ENCODE assay signal across 26 mouse cellular contexts in genomic region chr10:43462821-43463220, GRCm38 (mm10). TPM values are rescaled to one million over a fixed set of nuclear protein-coding genes. Genes with fewer than 3 reads are reported as not detected.
DNase-seq lines count a peak whose midpoint lies in the region; ATAC-seq and TF ChIP-seq lines count a peak whose summit lies in the region.
"Had no signal": no experiment of that assay in that cellular context is flagged by ENCODE, and none has a peak within 500 bp of the region (broad histone marks: within the 10 kb centered on the region; RNA-seq: fewer than 3 reads in every experiment).

No protein-coding gene starts in this region.

- no peaks in the 10 kb centered on the region for H3K36me3 ChIP-seq in liver, embryonic 12.5 days
- H3K36me3 ChIP-seq in liver, postnatal 0 days (replicated peaks; ENCODE audit: insufficient read depth, low read length) = no peaks in the 10 kb centered on the region
- H3K36me3 ChIP-seq in intestine, postnatal 0 days (ENCODE audit: control insufficient read depth, insufficient read depth) = no peaks in the 10 kb centered on the region
- no peaks in the 10 kb centered on the region for H3K36me3 ChIP-seq in stomach, postnatal 0 days (ENCODE audit: control insufficient read depth, insufficient read depth, low read length)
- H3K36me3 ChIP-seq in midbrain, embryonic 11.5 days (ENCODE audit: control insufficient read depth, insufficient read depth, low read length) = no peaks in the 10 kb centered on the region
- H3K36me3 ChIP-seq: heart, embryonic 10.5 days; heart, embryonic 15.5 days; midbrain, embryonic 13.5 days; neural tube, embryonic 13.5 days; stomach, embryonic 15.5 days had no signal

- TF ChIP-seq EP300 in liver, postnatal 0 days (IDR thresholded peaks at IDR 0.05; ENCODE audit: low read depth) = no peak
- no peak for TF ChIP-seq EP300 in stomach, postnatal 0 days (optimal IDR thresholded peaks at IDR 0.05)

- 63% methylated on average over 5 of the region's 5 CpGs for WGBS in liver, embryonic 12.5 days (ENCODE audit: insufficient replicate concordance)
- 65% methylated on average over 5 of the region's 5 CpGs for whole genome bisulfite sequencing in liver, postnatal 0 days (ENCODE audit: insufficient replicate concordance)
- WGBS in intestine, postnatal 0 days = 48% methylated on average over 5 of the region's 5 CpGs
- 61% methylated on average over 5 of the region's 5 CpGs for whole genome bisulfite sequencing in stomach, postnatal 0 days
- 89% methylated on average over 5 of the region's 5 CpGs for WGBS in midbrain, embryonic 11.5 days

- no peak overlapping the region for H3K4me2 ChIP-seq in liver, embryonic 12.5 days
- H3K4me2 ChIP-seq in liver, postnatal 0 days (ENCODE audit: low read depth, low read length) = no peak overlapping the region
- H3K4me2 ChIP-seq in intestine, postnatal 0 days (replicated peaks; ENCODE audit: low read depth) = no peak overlapping the region; the same call in 1 of the 2 replicates
- no peak overlapping the region for H3K4me2 ChIP-seq in stomach, postnatal 0 days (replicated peaks; ENCODE audit: low read depth)
- no peak overlapping the region for H3K4me2 ChIP-seq in midbrain, embryonic 11.5 days
- H3K4me2 ChIP-seq: forebrain, embryonic 13.5 days; heart, embryonic 15.5 days; midbrain, embryonic 13.5 days; neural tube, embryonic 13.5 days; stomach, embryonic 15.5 days had no signal

- H3K4me3 ChIP-seq in liver, embryonic 12.5 days = no peak overlapping the region
- H3K4me3 ChIP-seq in liver, postnatal 0 days (ENCODE audit: low read depth, low read length) = no peak overlapping the region
- H3K4me3 ChIP-seq in intestine, postnatal 0 days (ENCODE audit: low read depth, low read length) = no peak overlapping the region
- H3K4me3 ChIP-seq in stomach, postnatal 0 days (ENCODE audit: low read depth, low read length) = no peak overlapping the region
- H3K4me3 ChIP-seq in midbrain, embryonic 11.5 days (ENCODE audit: low read depth, low read length) = no peak overlapping the region
- H3K4me3 ChIP-seq: forebrain, embryonic 13.5 days; heart, embryonic 10.5 days; heart, embryonic 15.5 days; midbrain, embryonic 13.5 days; neural tube, embryonic 13.5 days; stomach, embryonic 15.5 days had no signal

- 0 out of 2 replicates have a peak overlapping the region, but pooled peaks have one; percentile 36 for H3K27ac ChIP-seq in liver, embryonic 12.5 days
- no peak overlapping the region for H3K27ac ChIP-seq in liver, postnatal 0 days (ENCODE audit: low read depth)
- H3K27ac ChIP-seq in intestine, postnatal 0 days (ENCODE audit: low read depth, low read length) = peak overlapping the region; percentile 50; the same call in 1 of the 2 replicates
- 0 out of 2 replicates have a peak overlapping the region, but pooled peaks have one; percentile 8 for H3K27ac ChIP-seq in stomach, postnatal 0 days (replicated peaks)
- H3K27ac ChIP-seq in midbrain, embryonic 11.5 days (ENCODE audit: low read depth, low read length) = no peak overlapping the region
- H3K27ac ChIP-seq: forebrain, embryonic 13.5 days; heart, embryonic 10.5 days; heart, embryonic 15.5 days; midbrain, embryonic 13.5 days; neural tube, embryonic 13.5 days; stomach, embryonic 15.5 days had no signal

- no peaks in the 10 kb centered on the region for H3K27me3 ChIP-seq in liver, embryonic 12.5 days (replicated peaks)
- no peaks in the 10 kb centered on the region for H3K27me3 ChIP-seq in liver, postnatal 0 days (ENCODE audit: insufficient read depth, low read length)
- H3K27me3 ChIP-seq in intestine, postnatal 0 days (replicated peaks; ENCODE audit: control insufficient read depth, insufficient read depth, low read length) = no peaks in the 10 kb centered on the region
- H3K27me3 ChIP-seq in stomach, postnatal 0 days (ENCODE audit: control insufficient read depth, insufficient read depth, low read length) = no peaks in the 10 kb centered on the region
- no peaks in the 10 kb centered on the region for H3K27me3 ChIP-seq in midbrain, embryonic 11.5 days (ENCODE audit: control insufficient read depth, insufficient read depth, low read length)
- H3K27me3 ChIP-seq: forebrain, embryonic 13.5 days; heart, embryonic 15.5 days; midbrain, embryonic 13.5 days; neural tube, embryonic 13.5 days; Patski; stomach, embryonic 15.5 days had no signal

- no peak for TF ChIP-seq CTCF in liver, postnatal 0 days (IDR thresholded peaks at IDR 0.05; ENCODE audit: low read depth)
- peak; percentile 5; the same call in 1 of the 2 replicates for TF ChIP-seq CTCF in intestine, postnatal 0 days (IDR thresholded peaks at IDR 0.05; ENCODE audit: low read depth)
- no peak for TF ChIP-seq CTCF in stomach, postnatal 0 days (IDR thresholded peaks at IDR 0.05; ENCODE audit: low read depth)

- H3K9me3 ChIP-seq in liver, embryonic 12.5 days (replicated peaks) = peaks cover under 1% of the 10 kb centered on the region; the same call in 1 of the 2 replicates
- no peaks in the 10 kb centered on the region for H3K9me3 ChIP-seq in liver, postnatal 0 days (ENCODE audit: low read length)
- no peaks in the 10 kb centered on the region for H3K9me3 ChIP-seq in intestine, postnatal 0 days (ENCODE audit: control insufficient read depth)
- no peaks in the 10 kb centered on the region for H3K9me3 ChIP-seq in stomach, postnatal 0 days (ENCODE audit: control insufficient read depth, low read length)
- H3K9me3 ChIP-seq in midbrain, embryonic 11.5 days (ENCODE audit: control insufficient read depth, low read length) = no peaks in the 10 kb centered on the region
- H3K9me3 ChIP-seq: forebrain, embryonic 13.5 days; heart, embryonic 10.5 days; heart, embryonic 15.5 days; midbrain, embryonic 13.5 days; neural tube, embryonic 13.5 days; stomach, embryonic 15.5 days had no signal

- intact Hi-C loops in left cerebral cortex, postnatal 36 days (cut with DNase I) = loop anchor here (10.0 kb wide), 1 partner anchor 508 kb away; no protein-coding TSS in a partner anchor

- no peak for DNase-seq in liver, postnatal 0 days
- peak; percentile 23 for DNase-seq in ES-CJ7 (ENCODE audit: low read depth, low spot score)
- peak; percentile 42 for DNase-seq in stomach, postnatal 0 days (ENCODE audit: low spot score)
- no peak for DNase-seq in midbrain, embryonic 11.5 days (ENCODE audit: low spot score, missing footprints)
- no peak for DNase-seq in left cerebral cortex, postnatal 36 days (ENCODE audit: low spot score in 2 of 2)
- DNase-seq: adrenal gland, postnatal 10 days; B cell, adult 2 months; cerebellum, adult 8-10 months; cerebellum, postnatal 36 days; gastrocnemius, postnatal 14 days; left cerebral cortex, postnatal 4 days; lung, adult 2 months; lung, postnatal 14 days; right cerebral cortex, postnatal 4 days; thymus, adult 18-20 months; thymus, postnatal 25 days had no signal

- H3K4me1 ChIP-seq in liver, embryonic 12.5 days = peaks cover 5% of the 10 kb centered on the region
- peaks cover 4% of the 10 kb centered on the region; the same call in 1 of the 2 replicates for H3K4me1 ChIP-seq in liver, postnatal 0 days (ENCODE audit: insufficient read depth)
- H3K4me1 ChIP-seq in intestine, postnatal 0 days (replicated peaks; ENCODE audit: control insufficient read depth, insufficient read depth, low read length) = 0 out of 2 replicates have a peak, but pooled peaks cover 4% of the 10 kb centered on the region
- no peaks in the 10 kb centered on the region for H3K4me1 ChIP-seq in stomach, postnatal 0 days (replicated peaks; ENCODE audit: control insufficient read depth, insufficient read depth)
- H3K4me1 ChIP-seq in midbrain, embryonic 11.5 days (ENCODE audit: control insufficient read depth, insufficient read depth, low read length) = no peaks in the 10 kb centered on the region
- H3K4me1 ChIP-seq: forebrain, embryonic 13.5 days; heart, embryonic 15.5 days; midbrain, embryonic 13.5 days; neural tube, embryonic 13.5 days; stomach, embryonic 15.5 days had no signal

- no peak overlapping the region for H3K9ac ChIP-seq in liver, embryonic 12.5 days
- no peak overlapping the region for H3K9ac ChIP-seq in liver, postnatal 0 days (replicated peaks)
- no peak overlapping the region for H3K9ac ChIP-seq in intestine, postnatal 0 days (ENCODE audit: low read depth, low read length)
- H3K9ac ChIP-seq in stomach, postnatal 0 days (ENCODE audit: low read length) = no peak overlapping the region
- H3K9ac ChIP-seq in midbrain, embryonic 11.5 days (ENCODE audit: low read length) = no peak overlapping the region
- H3K9ac ChIP-seq: forebrain, embryonic 13.5 days; heart, embryonic 15.5 days; midbrain, embryonic 13.5 days; neural tube, embryonic 13.5 days; stomach, embryonic 15.5 days had no signal

- no peak for ATAC-seq in liver, embryonic 12.5 days
- ATAC-seq in liver, postnatal 0 days = no peak
- peak; percentile 86 for ATAC-seq in intestine, postnatal 0 days
- peak; percentile 91 for ATAC-seq in stomach, postnatal 0 days (ENCODE audit: low FRiP score, low TSS enrichment)
- ATAC-seq in midbrain, embryonic 11.5 days (ENCODE audit: low FRiP score) = no peak
- ATAC-seq: forebrain, embryonic 13.5 days; hindbrain, embryonic 16.5 days; midbrain, embryonic 13.5 days; Patski had no signal

RNA-seq across cellular contexts. Expression of gene Bend3, which starts 15.8 kb away (rescaled TPM):
- 3.0 and 4.2 TPM in 2 replicates for polyA plus RNA-seq in liver, embryonic 12.5 days (2016; fragmentation: Nextera tagmentation; extraction: Ambion mirVana)
- 0.51 TPM in 2 replicates for polyA plus RNA-seq in liver, postnatal 0 days (2015; fragmentation: Nextera tagmentation; extraction: Ambion mirVana)
- polyA plus RNA-seq in intestine, postnatal 0 days (2015; fragmentation: Nextera tagmentation; extraction: Ambion mirVana) = 0.86 and 0.98 TPM in 2 replicates
- 0.61 and 0.97 TPM in 2 replicates for polyA plus RNA-seq in stomach, postnatal 0 days (2015; fragmentation: Nextera tagmentation; extraction: Ambion mirVana)
- polyA plus RNA-seq in midbrain, embryonic 11.5 days (2014; fragmentation: Nextera tagmentation; extraction: Ambion mirVana) = 7.7 and 8.3 TPM in 2 replicates
- 1 to 10 TPM; 5.5 to 5.9 TPM for total RNA-seq in left cerebral cortex, postnatal 36 days (2021)

Comparison
In these comparisons a context has a peak if more than half of its experiments do, and no peak if none do; other contexts are left out.
1. H3K27ac ChIP-seq: peak in liver, embryonic 12.5 days (single experiment), intestine, postnatal 0 days (single experiment) and stomach, postnatal 0 days (single experiment); none in liver, postnatal 0 days (single experiment) and midbrain, embryonic 11.5 days (single experiment).
2. ATAC-seq: peak in intestine, postnatal 0 days (single experiment) and stomach, postnatal 0 days (single experiment); none in liver, embryonic 12.5 days (single experiment), liver, postnatal 0 days (single experiment) and midbrain, embryonic 11.5 days (single experiment).
3. DNase-seq: peak in ES-CJ7 (single experiment) and stomach, postnatal 0 days (single experiment); none in liver, postnatal 0 days (single experiment), midbrain, embryonic 11.5 days (single experiment) and left cerebral cortex, postnatal 36 days (0 of 2).